Mouse (Mus musculus): ENCODE measurements at regions not wholly inside any gene's neighbourhood (a gene's known extent, or its start where the extent isn't known, plus 50 kb on each side); places are given as distances from the start of the nearest gene placed in this dataset.

DNA sequence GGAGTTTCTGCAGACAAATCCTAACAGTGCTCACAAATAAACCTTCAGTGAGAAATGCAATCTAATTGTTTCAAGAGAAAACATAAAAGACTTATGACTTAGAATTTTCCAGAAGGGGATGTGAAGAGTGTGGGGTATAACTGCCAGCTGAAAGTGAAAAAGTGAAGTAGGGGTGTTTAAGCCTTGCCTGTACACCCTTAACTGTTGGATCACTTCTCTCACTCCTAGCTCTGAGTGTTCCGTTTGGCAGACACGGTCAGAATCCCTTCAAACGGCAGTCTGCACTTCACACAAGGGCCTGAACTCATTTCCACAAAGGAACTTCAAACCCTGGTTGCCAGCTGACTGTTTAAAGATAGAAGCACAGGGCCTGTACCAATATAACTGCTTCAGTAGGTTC is 101.2 kb upstream of the Mpp6 start:
- Histone ChIP-seq H3K36me3 (ENCODE audit: control insufficient read depth, insufficient read depth) (no peaks in the 10 kb centered on the region), H3ac (ENCODE audit: control insufficient read depth, insufficient read length) (no peak overlapping the region), H3K79me2 (ENCODE audit: control insufficient read depth, insufficient read depth) (no peaks in the 10 kb centered on the region), H3K4me3 (no peak overlapping the region), H3K4me2 (ENCODE audit: low read depth) (no peak overlapping the region), H3K27me3 (ENCODE audit: control insufficient read depth, insufficient read depth, insufficient read length) (peaks cover 8% of the 10 kb centered on the region)
- no peak for TF ChIP-seq USF1 (IDR thresholded peaks at IDR 0.05; ENCODE audit: low read depth)
- no peak for TF ChIP-seq POLR2AphosphoS2 (IDR thresholded peaks at IDR 0.05; ENCODE audit: insufficient read length, low read depth)
- no peak for TF ChIP-seq MYOD1 (IDR thresholded peaks at IDR 0.05; ENCODE audit: control insufficient read depth in 1 of 3, insufficient read length in 2 of 3, low read depth in 2 of 3)
- no peak for TF ChIP-seq MYOG (IDR thresholded peaks at IDR 0.05; ENCODE audit: control insufficient read depth in 1 of 3, insufficient read depth in 1 of 3, insufficient read length in 2 of 3, low read depth in 2 of 3)
- no peak for TF ChIP-seq CEBPB (IDR thresholded peaks at IDR 0.05; ENCODE audit: insufficient read depth, poor library complexity, severe bottlenecking)
- no peak for TF ChIP-seq SRF (IDR thresholded peaks at IDR 0.05; ENCODE audit: control insufficient read depth, insufficient read length, low read depth)
- no peak for TF ChIP-seq REST (IDR thresholded peaks at IDR 0.05; ENCODE audit: insufficient read depth, insufficient read length)
- TF ChIP-seq TCF3 (IDR thresholded peaks at IDR 0.05; ENCODE audit: insufficient read length, low read depth), result no peak
- no peak for TF ChIP-seq MAX (IDR thresholded peaks at IDR 0.05; ENCODE audit: low read depth)
- no peak for TF ChIP-seq TCF12 (IDR thresholded peaks at IDR 0.05; ENCODE audit: insufficient read depth, poor library complexity, severe bottlenecking)
- TF ChIP-seq E2F4 (IDR thresholded peaks at IDR 0.05; ENCODE audit: insufficient read depth), result no peak
- no peak for TF ChIP-seq POLR2A (IDR thresholded peaks at IDR 0.05; ENCODE audit: insufficient read length, low read depth)

DNA sequence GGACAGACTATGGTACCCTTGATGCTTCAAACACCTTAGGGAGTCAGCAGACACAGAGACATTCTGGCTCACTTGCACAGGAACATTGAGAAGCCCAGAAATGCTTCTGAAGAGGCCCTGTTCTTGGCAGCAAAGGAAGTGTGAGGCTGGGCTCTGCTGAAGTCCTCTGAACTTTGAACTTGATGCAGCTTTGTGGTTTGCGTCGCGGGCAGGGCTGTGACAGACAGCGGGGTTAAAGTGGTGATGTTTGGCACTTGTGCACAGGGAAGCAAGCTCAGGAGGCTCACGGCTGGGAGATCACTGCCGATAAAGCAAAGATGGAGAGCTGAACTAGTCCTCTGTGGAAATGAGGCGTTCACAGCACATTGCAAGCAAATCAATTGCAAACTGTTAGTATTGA is 100.7 kb upstream of the Mpp6 start:
- TF ChIP-seq E2F4 (IDR thresholded peaks at IDR 0.05; ENCODE audit: insufficient read depth) (no peak), CEBPB (IDR thresholded peaks at IDR 0.05; ENCODE audit: insufficient read depth, poor library complexity, severe bottlenecking) (no peak), MYOG (IDR thresholded peaks at IDR 0.05; ENCODE audit: control insufficient read depth in 1 of 3, insufficient read depth in 1 of 3, insufficient read length in 2 of 3, low read depth in 2 of 3) (no peak), TCF12 (IDR thresholded peaks at IDR 0.05; ENCODE audit: insufficient read depth, poor library complexity, severe bottlenecking) (no peak), MAX (IDR thresholded peaks at IDR 0.05; ENCODE audit: low read depth) (no peak), REST (IDR thresholded peaks at IDR 0.05; ENCODE audit: insufficient read depth, insufficient read length) (no peak), MYOD1 (IDR thresholded peaks at IDR 0.05; ENCODE audit: control insufficient read depth in 1 of 3, insufficient read length in 2 of 3, low read depth in 2 of 3) (no peak), TCF3 (IDR thresholded peaks at IDR 0.05; ENCODE audit: insufficient read length, low read depth) (no peak), USF1 (IDR thresholded peaks at IDR 0.05; ENCODE audit: low read depth) (no peak), POLR2A (IDR thresholded peaks at IDR 0.05; ENCODE audit: insufficient read length, low read depth) (no peak), POLR2AphosphoS2 (IDR thresholded peaks at IDR 0.05; ENCODE audit: insufficient read length, low read depth) (no peak), SRF (IDR thresholded peaks at IDR 0.05; ENCODE audit: control insufficient read depth, insufficient read length, low read depth) (no peak)
- Histone ChIP-seq H3K4me2 (ENCODE audit: low read depth) (no peak overlapping the region), H3K4me3 (no peak overlapping the region), H3ac (ENCODE audit: control insufficient read depth, insufficient read length) (no peak overlapping the region), H3K36me3 (ENCODE audit: control insufficient read depth, insufficient read depth) (no peaks in the 10 kb centered on the region), H3K27me3 (ENCODE audit: control insufficient read depth, insufficient read depth, insufficient read length) (peaks cover 10% of the 10 kb centered on the region), H3K79me2 (ENCODE audit: control insufficient read depth, insufficient read depth) (no peaks in the 10 kb centered on the region)

DNA sequence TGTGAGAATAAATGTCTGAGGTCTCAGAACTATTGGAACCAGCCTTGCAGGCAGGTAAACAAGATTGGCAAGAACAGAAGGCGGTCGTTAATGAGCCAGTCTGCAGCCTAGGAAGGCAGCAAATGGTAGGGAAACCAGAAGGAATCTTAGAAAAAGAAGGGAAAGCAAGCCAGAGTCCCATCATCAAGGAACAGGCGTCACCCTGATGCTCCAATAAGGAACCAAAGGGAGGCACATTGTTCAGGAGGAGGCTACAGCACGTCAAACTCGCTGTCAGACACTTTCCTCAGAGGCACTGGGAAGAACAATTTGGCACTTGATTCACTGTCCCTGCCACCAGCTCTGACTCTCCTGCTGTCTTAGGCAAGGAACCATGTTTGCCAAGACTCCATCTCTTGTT is 100.2 kb upstream of the Mpp6 start:
- no peaks in the 10 kb centered on the region for H3K36me3 ChIP-seq (ENCODE audit: control insufficient read depth, insufficient read depth)
- H3K4me3 ChIP-seq, result no peak overlapping the region
- H3ac ChIP-seq (ENCODE audit: control insufficient read depth, insufficient read length), result no peak overlapping the region
- no peak for TF ChIP-seq USF1 (IDR thresholded peaks at IDR 0.05; ENCODE audit: low read depth)
- TF ChIP-seq CEBPB (IDR thresholded peaks at IDR 0.05; ENCODE audit: insufficient read depth, poor library complexity, severe bottlenecking), result no peak
- TF ChIP-seq MAX (IDR thresholded peaks at IDR 0.05; ENCODE audit: low read depth), result no peak
- no peak for TF ChIP-seq TCF3 (IDR thresholded peaks at IDR 0.05; ENCODE audit: insufficient read length, low read depth)
- H3K79me2 ChIP-seq (ENCODE audit: control insufficient read depth, insufficient read depth), result no peaks in the 10 kb centered on the region
- H3K4me2 ChIP-seq (ENCODE audit: low read depth), result no peak overlapping the region
- peaks cover 10% of the 10 kb centered on the region for H3K27me3 ChIP-seq (ENCODE audit: control insufficient read depth, insufficient read depth, insufficient read length)

DNA sequence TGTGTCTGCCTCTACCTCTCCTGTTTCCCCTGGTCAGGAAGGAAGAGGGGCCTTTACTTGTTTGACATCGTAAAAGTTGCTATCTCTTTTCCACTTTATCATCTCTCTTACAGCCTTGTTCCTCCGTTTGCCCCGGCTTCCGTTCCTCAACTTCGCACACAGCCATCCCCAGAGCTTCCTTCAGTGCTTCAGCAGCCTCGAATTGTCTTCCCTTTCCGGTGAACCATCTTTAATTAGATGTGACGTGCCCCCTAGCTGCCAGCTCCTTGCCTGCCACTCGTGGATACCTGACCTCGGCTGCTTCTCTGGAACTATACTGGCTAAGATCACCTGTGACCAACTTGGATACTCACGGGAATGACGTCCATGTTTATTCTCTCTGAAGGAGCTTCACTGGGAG is 99.0 kb upstream of the Mpp6 start:
- Histone ChIP-seq H3ac (ENCODE audit: control insufficient read depth, insufficient read length) (no peak overlapping the region), H3K79me2 (ENCODE audit: control insufficient read depth, insufficient read depth) (no peaks in the 10 kb centered on the region), H3K36me3 (ENCODE audit: control insufficient read depth, insufficient read depth) (no peaks in the 10 kb centered on the region), H3K4me2 (ENCODE audit: low read depth) (no peak overlapping the region), H3K27me3 (ENCODE audit: control insufficient read depth, insufficient read depth, insufficient read length) (peaks cover 18% of the 10 kb centered on the region), H3K4me3 (no peak overlapping the region)
- TF ChIP-seq MYOD1 (IDR thresholded peaks at IDR 0.05; ENCODE audit: control insufficient read depth in 1 of 3, insufficient read length in 2 of 3, low read depth in 2 of 3) (no peak), SRF (IDR thresholded peaks at IDR 0.05; ENCODE audit: control insufficient read depth, insufficient read length, low read depth) (no peak), POLR2AphosphoS2 (IDR thresholded peaks at IDR 0.05; ENCODE audit: insufficient read length, low read depth) (no peak), MYOG (IDR thresholded peaks at IDR 0.05; ENCODE audit: control insufficient read depth in 1 of 3, insufficient read depth in 1 of 3, insufficient read length in 2 of 3, low read depth in 2 of 3) (no peak), TCF12 (IDR thresholded peaks at IDR 0.05; ENCODE audit: insufficient read depth, poor library complexity, severe bottlenecking) (no peak), USF1 (IDR thresholded peaks at IDR 0.05; ENCODE audit: low read depth) (no peak), MAX (IDR thresholded peaks at IDR 0.05; ENCODE audit: low read depth) (no peak), REST (IDR thresholded peaks at IDR 0.05; ENCODE audit: insufficient read depth, insufficient read length) (no peak), CEBPB (IDR thresholded peaks at IDR 0.05; ENCODE audit: insufficient read depth, poor library complexity, severe bottlenecking) (no peak), TCF3 (IDR thresholded peaks at IDR 0.05; ENCODE audit: insufficient read length, low read depth) (no peak), POLR2A (IDR thresholded peaks at IDR 0.05; ENCODE audit: insufficient read length, low read depth) (no peak), E2F4 (IDR thresholded peaks at IDR 0.05; ENCODE audit: insufficient read depth) (no peak)

All from myocyte (in vitro differentiated cells).